Mouse (Mus musculus) testis, adult 2 months (tissue): Measurements from ENCODE around the gene Ihh. TPM values are rescaled to one million over a fixed set of nuclear protein-coding genes. Genes with fewer than 3 reads are reported as not detected.

ENCODE experiments used
- H3K27ac ChIP-seq: fragments of 200-500 bp; 2 replicates; pipeline ENCODE4 v1.5.1; 2012; ENCODE audit warnings: low read depth, low read length; ENCODE audit not compliant: control insufficient read depth, insufficient read depth
- H3K27me3 ChIP-seq: fragments of 200-500 bp; 2 replicates; pipeline ENCODE4 v1.6.1; 2012; ENCODE audit warnings: mild to moderate bottlenecking, low read length, moderate library complexity; ENCODE audit not compliant: control insufficient read depth, insufficient read depth
- H3K36me3 ChIP-seq: fragments of 200-500 bp; 2 replicates; pipeline ENCODE4 v1.6.1; 2012; ENCODE audit warnings: mild to moderate bottlenecking, low read length; ENCODE audit not compliant: control insufficient read depth, insufficient read depth
- H3K4me1 ChIP-seq: fragments of 200-500 bp; 2 replicates; pipeline ENCODE4 v1.6.1; 2012; ENCODE audit warnings: low read length; ENCODE audit not compliant: control insufficient read depth, insufficient read depth
- H3K4me3 ChIP-seq: fragments of 200-500 bp; 2 replicates; pipeline ENCODE4 v1.5.1; 2012; ENCODE audit warnings: low read depth, mild to moderate bottlenecking, low read length, moderate library complexity, mixed read lengths; ENCODE audit not compliant: control insufficient read depth
- CTCF ChIP-seq: fragments of 200-500 bp; IDR thresholded peaks from 2 replicates; pipeline ENCODE4 v1.5.1; 2012; ENCODE audit warnings: low read depth, mild to moderate bottlenecking, inconsistent platforms, low read length, moderate library complexity; ENCODE audit not compliant: control insufficient read depth, insufficient read depth, insufficient replicate concordance
- POLR2A ChIP-seq: fragments of 200-500 bp; IDR thresholded peaks from 2 replicates; pipeline ENCODE4 v1.6.1; 2012; ENCODE audit warnings: low read depth, mild to moderate bottlenecking, inconsistent platforms, low read length, moderate library complexity; ENCODE audit not compliant: control insufficient read depth
- polyA plus RNA-seq: library from polyadenylated mRNA; depleted of rRNA; stranded (reverse); fragments of >200 nt; gene quantifications from 2 replicates; pipeline ENCODE4 v1.2.3, GENCODE M21; 2012

Gene Ihh
- polyA plus RNA-seq, 1 experiment = 0.43 TPM

DNA sequence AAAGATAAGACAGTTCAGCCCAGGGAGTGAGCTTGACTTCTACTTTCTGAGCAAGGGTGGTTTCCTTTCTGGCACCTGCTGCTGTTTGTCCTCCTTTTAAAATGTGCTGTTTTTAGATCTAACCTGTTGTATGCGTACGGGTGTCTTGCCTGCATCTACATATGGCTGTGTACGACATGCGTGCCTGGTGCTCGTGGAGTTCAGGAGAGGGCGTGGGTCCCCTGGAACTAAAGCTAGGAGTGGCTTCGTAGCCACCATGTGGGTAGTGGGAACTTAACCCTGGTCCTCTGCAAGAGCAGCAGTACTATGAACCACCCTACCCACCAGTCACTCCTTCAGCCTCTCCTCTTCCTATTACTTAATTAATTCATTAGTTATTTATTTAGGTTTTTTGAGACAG, 8.6 kb upstream of the Ihh start:
- Histone ChIP-seq H3K4me3 (no peak overlapping the region), H3K36me3 (no peaks in the 10 kb centered on the region), H3K27me3 (no peaks in the 10 kb centered on the region), H3K4me1 (no peaks in the 10 kb centered on the region), H3K27ac (no peak overlapping the region)
- TF ChIP-seq CTCF = no peak
- TF ChIP-seq POLR2A = no peak

DNA sequence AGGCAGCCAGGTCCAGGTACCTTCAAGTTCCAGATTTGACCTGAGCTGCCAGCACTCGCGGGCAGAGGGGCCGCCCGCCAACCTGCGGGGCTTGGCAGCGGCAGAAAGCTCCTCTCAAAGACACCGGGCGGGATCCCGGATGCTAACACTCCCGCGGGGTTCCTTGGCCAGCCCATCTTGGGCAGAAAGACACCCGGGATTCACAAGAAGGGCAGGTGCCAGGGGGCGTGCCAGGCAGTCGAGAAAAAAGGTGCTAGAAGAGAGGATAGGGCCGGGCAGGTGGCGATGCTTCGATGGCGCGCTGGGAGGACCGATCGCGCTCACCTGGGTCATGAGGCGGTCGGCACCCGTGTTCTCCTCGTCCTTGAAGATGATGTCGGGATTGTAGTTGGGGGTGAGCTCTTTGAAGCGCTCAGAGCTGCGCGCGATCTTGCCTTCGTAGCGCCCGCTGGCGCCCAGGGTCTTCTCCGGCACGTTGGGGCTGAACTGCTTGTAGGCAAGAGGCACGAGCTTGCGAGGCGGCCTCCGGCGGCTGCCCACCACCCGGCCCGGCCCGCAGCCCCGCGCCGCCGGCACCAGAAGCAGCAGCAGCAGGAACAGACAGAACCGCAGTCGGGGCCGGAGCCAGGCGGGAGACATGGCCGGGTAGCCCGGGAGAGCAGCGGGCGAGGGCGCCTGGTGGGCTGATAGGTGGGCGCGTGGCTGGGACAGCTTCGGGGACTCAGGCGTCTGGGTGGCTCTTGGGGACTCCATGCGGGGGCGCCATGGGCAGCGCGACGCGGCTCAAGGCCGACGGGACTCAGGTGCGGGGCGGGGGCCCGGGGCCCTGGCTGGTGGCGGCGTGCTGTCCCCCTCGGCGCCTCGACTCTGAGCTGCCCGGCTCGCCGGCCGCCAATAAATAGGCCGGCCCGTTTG, 639 bp downstream of the Ihh start:
- TF ChIP-seq CTCF (no peak), POLR2A (no peak)
- H3K4me1 ChIP-seq = peaks cover 39% of the 10 kb centered on the region
- H3K27ac ChIP-seq = no peak overlapping the region
- no peaks in the 10 kb centered on the region for H3K36me3 ChIP-seq
- H3K4me3 ChIP-seq = peak overlapping the region; percentile 46
- peaks cover 12% of the 10 kb centered on the region for H3K27me3 ChIP-seq

DNA sequence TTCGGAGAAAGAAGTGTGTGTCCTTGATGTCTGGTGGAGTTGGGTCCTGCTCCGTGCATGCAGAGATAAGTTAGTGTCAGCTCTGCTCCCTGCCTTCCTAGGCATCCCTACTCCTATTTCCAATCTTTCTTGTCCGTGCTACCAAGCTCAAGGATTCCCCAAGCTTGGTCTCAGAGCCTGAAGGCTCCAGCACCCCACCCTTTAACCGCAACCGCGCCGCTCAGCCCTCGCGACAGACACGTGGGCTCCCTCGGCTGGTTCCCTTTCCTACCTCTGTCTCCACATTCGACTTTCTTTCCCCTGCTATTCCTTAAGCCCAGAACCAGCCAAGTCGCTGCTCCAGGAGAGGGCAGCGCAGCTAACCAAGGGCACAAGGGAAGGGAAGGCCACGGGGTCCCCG, 1.4 kb downstream of the Ihh start:
- peaks cover 12% of the 10 kb centered on the region for H3K27me3 ChIP-seq
- no peak for TF ChIP-seq CTCF
- peaks cover 39% of the 10 kb centered on the region for H3K4me1 ChIP-seq
- H3K4me3 ChIP-seq = peak overlapping the region; percentile 46
- H3K36me3 ChIP-seq = no peaks in the 10 kb centered on the region
- H3K27ac ChIP-seq = no peak overlapping the region

DNA sequence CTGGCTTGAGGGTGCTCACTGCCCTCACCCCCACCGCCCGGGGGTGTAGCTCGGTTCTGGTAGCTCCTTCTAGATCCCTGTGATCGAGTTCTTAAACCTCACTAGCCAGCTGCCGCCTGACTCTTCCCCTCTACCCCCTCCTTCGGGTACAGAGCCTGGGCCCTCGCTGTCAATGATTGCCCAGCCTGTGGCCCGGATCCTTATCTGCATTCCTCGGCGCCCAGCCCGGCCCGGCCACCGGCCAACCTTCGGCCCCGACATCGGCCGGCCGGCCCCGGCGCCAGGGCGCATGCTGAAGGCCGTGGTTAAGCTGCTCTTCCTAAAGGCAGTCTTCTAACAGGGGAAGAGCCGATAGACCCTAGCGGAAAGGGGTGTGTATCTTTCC, 1.8 kb downstream of the Ihh start:
- no peaks in the 10 kb centered on the region for H3K36me3 ChIP-seq
- H3K4me3 ChIP-seq = peak overlapping the region; percentile 46
- TF ChIP-seq POLR2A (no peak), CTCF (no peak)
- H3K4me1 ChIP-seq = peaks cover 39% of the 10 kb centered on the region
- peaks cover 12% of the 10 kb centered on the region for H3K27me3 ChIP-seq
- H3K27ac ChIP-seq = no peak overlapping the region

DNA sequence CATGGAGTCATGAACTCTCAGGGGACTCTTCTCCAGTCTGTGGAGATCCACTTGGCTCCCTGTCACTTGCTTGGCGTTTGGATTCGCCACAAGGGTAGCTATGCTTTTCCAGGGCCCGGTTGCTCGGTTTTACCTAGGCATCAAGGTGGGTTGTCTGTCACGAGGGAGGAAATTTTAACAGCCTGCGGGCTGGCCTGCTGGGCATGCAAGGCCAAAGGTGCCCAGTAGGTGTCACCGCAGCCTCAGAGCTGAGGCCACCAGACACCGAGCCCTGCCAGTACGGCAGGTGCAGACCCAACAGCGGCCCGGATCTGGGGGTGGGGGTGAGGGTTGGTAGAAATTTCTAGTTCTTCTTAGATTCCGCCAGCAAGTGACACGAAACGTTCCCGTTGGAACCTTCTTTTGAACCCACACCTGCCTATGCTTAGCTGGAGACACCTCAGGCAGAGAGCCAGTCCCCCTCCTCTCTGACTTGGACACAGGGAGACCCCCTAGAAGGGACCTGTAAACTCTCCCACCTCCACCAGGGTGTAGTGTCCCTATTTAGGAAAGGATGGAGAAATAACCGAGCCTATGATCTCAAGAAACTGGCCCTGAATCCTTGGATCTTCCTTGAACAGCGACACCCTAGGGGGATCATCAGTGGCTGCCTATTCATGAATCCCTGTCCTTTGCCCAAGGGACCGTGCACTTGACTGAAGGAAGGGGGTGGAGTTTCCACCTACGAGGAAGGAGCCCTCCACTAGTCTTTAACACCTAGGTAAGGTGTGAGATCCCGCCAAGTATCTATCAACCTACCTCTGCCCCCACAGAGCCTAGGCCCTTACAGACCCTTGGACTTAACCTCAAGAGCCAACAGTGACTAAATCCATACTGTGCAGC, 2.4 kb downstream of the Ihh start:
- TF ChIP-seq POLR2A (no peak), CTCF (peak; percentile 74; the same call in 1 of the 2 replicates)
- Histone ChIP-seq H3K27ac (no peak overlapping the region), H3K27me3 (peaks cover 12% of the 10 kb centered on the region), H3K36me3 (no peaks in the 10 kb centered on the region), H3K4me3 (peak overlapping the region; percentile 20; the same call in 1 of the 2 replicates), H3K4me1 (peaks cover 39% of the 10 kb centered on the region)

DNA sequence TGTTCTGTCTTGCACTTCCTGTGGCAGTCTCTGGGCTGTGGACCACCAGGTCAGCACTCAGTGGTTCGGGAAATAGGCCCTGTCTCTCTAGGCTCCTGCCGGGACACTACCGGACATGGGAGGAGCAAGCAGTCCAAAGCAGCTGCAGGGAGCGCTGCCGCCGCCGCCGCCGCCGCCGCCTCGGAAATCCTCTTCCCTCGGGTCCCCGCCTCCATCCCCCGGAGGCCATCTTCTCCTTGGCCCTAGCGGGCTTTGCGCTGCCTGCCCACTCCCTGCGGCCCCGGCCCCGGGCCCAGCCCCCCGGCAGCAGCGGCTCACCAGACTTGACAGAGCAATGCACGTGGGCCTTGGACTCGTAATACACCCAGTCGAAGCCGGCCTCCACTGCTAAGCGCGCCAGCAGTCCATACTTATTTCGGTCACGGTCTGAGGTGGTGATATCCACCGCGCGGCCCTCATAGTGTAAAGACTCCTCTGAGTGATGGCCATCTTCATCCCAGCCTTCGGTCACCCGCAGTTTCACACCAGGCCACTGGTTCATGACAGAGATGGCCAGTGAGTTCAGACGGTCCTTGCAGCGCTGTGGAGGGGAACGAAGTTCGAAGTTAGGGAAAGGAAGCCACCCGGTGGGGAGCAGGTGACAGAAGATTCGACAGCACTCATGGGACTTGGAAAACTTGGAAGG, 3.3 kb downstream of the Ihh start:
- H3K4me3 ChIP-seq = no peak overlapping the region; the same call in 1 of the 2 replicates
- H3K4me1 ChIP-seq = peaks cover 39% of the 10 kb centered on the region
- peaks cover 12% of the 10 kb centered on the region for H3K27me3 ChIP-seq
- no peaks in the 10 kb centered on the region for H3K36me3 ChIP-seq
- no peak overlapping the region for H3K27ac ChIP-seq
- TF ChIP-seq POLR2A (no peak), CTCF (no peak)

DNA sequence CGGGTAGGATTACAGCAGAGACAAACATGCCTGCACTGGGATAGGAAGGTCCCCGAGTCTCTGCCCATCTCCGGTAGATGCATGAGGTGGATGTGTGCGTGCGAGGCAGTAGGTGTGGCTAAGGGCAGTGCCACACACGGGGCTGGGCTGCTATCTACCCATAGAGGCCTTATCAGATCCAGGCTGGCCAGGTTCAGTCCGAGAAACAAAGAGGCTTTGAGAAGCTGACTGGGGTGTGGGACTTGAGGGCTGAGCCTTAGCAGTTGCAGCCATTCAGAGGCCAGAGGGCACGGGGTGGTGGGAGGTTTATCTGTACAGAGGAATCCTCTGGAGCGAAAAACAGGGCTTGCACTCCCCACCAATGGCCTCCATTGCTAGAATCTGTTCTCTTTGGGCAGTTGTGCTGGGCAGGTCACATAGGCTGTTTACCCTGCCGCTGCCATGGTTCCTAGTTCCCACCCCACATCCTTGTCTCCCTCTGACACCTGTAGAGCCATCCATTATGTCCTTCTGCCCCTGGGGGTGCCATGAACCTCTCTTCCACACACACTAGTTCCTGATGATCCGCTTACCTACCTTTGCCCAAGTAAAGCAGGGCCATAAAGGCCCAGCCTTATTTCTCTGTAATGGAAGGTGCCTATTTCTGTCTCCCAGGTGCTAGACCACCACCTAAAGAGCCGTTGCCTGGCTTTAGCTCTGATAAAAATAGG, 9.7 kb downstream of the Ihh start:
- Histone ChIP-seq H3K27ac (no peak overlapping the region), H3K27me3 (no peaks in the 10 kb centered on the region), H3K4me1 (no peaks in the 10 kb centered on the region; the same call in 1 of the 2 replicates), H3K4me3 (no peak overlapping the region), H3K36me3 (no peaks in the 10 kb centered on the region)
- TF ChIP-seq CTCF (no peak), POLR2A (no peak)
